Mouse (Mus musculus): ENCODE data around the gene Dlg1. TPM values are rescaled to one million over a fixed set of nuclear protein-coding genes. Genes with fewer than 3 reads are reported as not detected.

Dlg1 gene
- polyA plus RNA-seq, 1 experiment = 23.2 TPM

- TF ChIP-seq MAX (IDR thresholded peaks at IDR 0.05) (no peak), CEBPB (IDR thresholded peaks at IDR 0.05; ENCODE audit: low read depth) (no peak), CTCF (IDR thresholded peaks at IDR 0.05; ENCODE audit: control insufficient read depth, insufficient read depth, insufficient read length) (no peak), USF1 (IDR thresholded peaks at IDR 0.05; ENCODE audit: low read depth) (no peak), FOSL1 (IDR thresholded peaks at IDR 0.05; ENCODE audit: insufficient read depth, low read length, poor library complexity, severe bottlenecking) (no peak), MYOG (IDR thresholded peaks at IDR 0.05; ENCODE audit: control insufficient read depth, extremely low read depth, insufficient read length) (no peak), MYOD1 (IDR thresholded peaks at IDR 0.05; ENCODE audit: control insufficient read depth, insufficient read length, low read depth) (no peak)
- Histone ChIP-seq H3K79me3 (ENCODE audit: low read depth) (no peaks in the 10 kb centered on the region), H3K36me3 (ENCODE audit: control insufficient read depth, insufficient read depth) (no peaks in the 10 kb centered on the region), H3ac (ENCODE audit: control insufficient read depth, insufficient read length, low read depth) (no peak overlapping the region), H3K79me2 (ENCODE audit: control insufficient read depth, insufficient read depth) (no peaks in the 10 kb centered on the region), H3K4me3 (ENCODE audit: insufficient read depth, poor library complexity, severe bottlenecking) (no peak overlapping the region), H3K27me3 (ENCODE audit: control insufficient read depth, insufficient read depth, insufficient read length) (peaks cover 6% of the 10 kb centered on the region)
These were observed 235.5 kb downstream of the Dlg1 start for GRCm38 (mm10) chr16:31898546-31899326.

- Histone ChIP-seq H3K79me2 (ENCODE audit: control insufficient read depth, insufficient read depth) (no peaks in the 10 kb centered on the region), H3K27me3 (ENCODE audit: control insufficient read depth, insufficient read depth, insufficient read length) (peaks cover 3% of the 10 kb centered on the region), H3K36me3 (ENCODE audit: control insufficient read depth, insufficient read depth) (no peaks in the 10 kb centered on the region), H3K4me3 (ENCODE audit: insufficient read depth, poor library complexity, severe bottlenecking) (no peak overlapping the region), H3ac (ENCODE audit: control insufficient read depth, insufficient read length, low read depth) (no peak overlapping the region), H3K79me3 (ENCODE audit: low read depth) (no peaks in the 10 kb centered on the region)
- TF ChIP-seq MYOD1 (IDR thresholded peaks at IDR 0.05; ENCODE audit: control insufficient read depth, insufficient read length, low read depth) (no peak), MAX (IDR thresholded peaks at IDR 0.05) (no peak), MYOG (IDR thresholded peaks at IDR 0.05; ENCODE audit: control insufficient read depth, extremely low read depth, insufficient read length) (no peak), CEBPB (IDR thresholded peaks at IDR 0.05; ENCODE audit: low read depth) (no peak), USF1 (IDR thresholded peaks at IDR 0.05; ENCODE audit: low read depth) (no peak), CTCF (IDR thresholded peaks at IDR 0.05; ENCODE audit: control insufficient read depth, insufficient read depth, insufficient read length) (no peak), FOSL1 (IDR thresholded peaks at IDR 0.05; ENCODE audit: insufficient read depth, low read length, poor library complexity, severe bottlenecking) (no peak)
These were observed 238.6 kb downstream of the Dlg1 start for GRCm38 (mm10) chr16:31901886-31902285.

GRCm38 (mm10) chr16:31903239-31903638 lies 240.0 kb downstream of the Dlg1 start:
- no peak for TF ChIP-seq MAX (IDR thresholded peaks at IDR 0.05)
- no peak for TF ChIP-seq FOSL1 (IDR thresholded peaks at IDR 0.05; ENCODE audit: insufficient read depth, low read length, poor library complexity, severe bottlenecking)
- no peak for TF ChIP-seq MYOG (IDR thresholded peaks at IDR 0.05; ENCODE audit: control insufficient read depth, extremely low read depth, insufficient read length)
- no peak for TF ChIP-seq CEBPB (IDR thresholded peaks at IDR 0.05; ENCODE audit: low read depth)
- TF ChIP-seq MYOD1 (IDR thresholded peaks at IDR 0.05; ENCODE audit: control insufficient read depth, insufficient read length, low read depth) = no peak
- TF ChIP-seq USF1 (IDR thresholded peaks at IDR 0.05; ENCODE audit: low read depth) = no peak
- no peak for TF ChIP-seq CTCF (IDR thresholded peaks at IDR 0.05; ENCODE audit: control insufficient read depth, insufficient read depth, insufficient read length)
- Histone ChIP-seq H3ac (ENCODE audit: control insufficient read depth, insufficient read length, low read depth) (no peak overlapping the region), H3K79me3 (ENCODE audit: low read depth) (no peaks in the 10 kb centered on the region), H3K27me3 (ENCODE audit: control insufficient read depth, insufficient read depth, insufficient read length) (peaks cover 3% of the 10 kb centered on the region), H3K36me3 (ENCODE audit: control insufficient read depth, insufficient read depth) (no peaks in the 10 kb centered on the region), H3K79me2 (ENCODE audit: control insufficient read depth, insufficient read depth) (no peaks in the 10 kb centered on the region), H3K4me3 (ENCODE audit: insufficient read depth, poor library complexity, severe bottlenecking) (no peak overlapping the region)

- no peak for TF ChIP-seq MYOG (IDR thresholded peaks at IDR 0.05; ENCODE audit: control insufficient read depth, extremely low read depth, insufficient read length)
- TF ChIP-seq FOSL1 (IDR thresholded peaks at IDR 0.05; ENCODE audit: insufficient read depth, low read length, poor library complexity, severe bottlenecking) = no peak
- TF ChIP-seq MAX (IDR thresholded peaks at IDR 0.05) = no peak
- no peak for TF ChIP-seq MYOD1 (IDR thresholded peaks at IDR 0.05; ENCODE audit: control insufficient read depth, insufficient read length, low read depth)
- no peak for TF ChIP-seq CEBPB (IDR thresholded peaks at IDR 0.05; ENCODE audit: low read depth)
- TF ChIP-seq USF1 (IDR thresholded peaks at IDR 0.05; ENCODE audit: low read depth) = no peak
- no peak for TF ChIP-seq CTCF (IDR thresholded peaks at IDR 0.05; ENCODE audit: control insufficient read depth, insufficient read depth, insufficient read length)
- H3K79me2 ChIP-seq (ENCODE audit: control insufficient read depth, insufficient read depth) = no peaks in the 10 kb centered on the region
- H3K27me3 ChIP-seq (ENCODE audit: control insufficient read depth, insufficient read depth, insufficient read length) = no peaks in the 10 kb centered on the region
- H3K4me3 ChIP-seq (ENCODE audit: insufficient read depth, poor library complexity, severe bottlenecking) = no peak overlapping the region
- H3K79me3 ChIP-seq (ENCODE audit: low read depth) = no peaks in the 10 kb centered on the region
- no peaks in the 10 kb centered on the region for H3K36me3 ChIP-seq (ENCODE audit: control insufficient read depth, insufficient read depth)
- H3ac ChIP-seq (ENCODE audit: control insufficient read depth, insufficient read length, low read depth) = no peak overlapping the region
These were observed 242.1 kb downstream of the Dlg1 start for GRCm38 (mm10) chr16:31905331-31905730.

- Histone ChIP-seq H3K79me2 (ENCODE audit: control insufficient read depth, insufficient read depth) (no peaks in the 10 kb centered on the region), H3K79me3 (ENCODE audit: low read depth) (no peaks in the 10 kb centered on the region), H3K36me3 (ENCODE audit: control insufficient read depth, insufficient read depth) (no peaks in the 10 kb centered on the region), H3K4me3 (ENCODE audit: insufficient read depth, poor library complexity, severe bottlenecking) (no peak overlapping the region), H3ac (ENCODE audit: control insufficient read depth, insufficient read length, low read depth) (no peak overlapping the region), H3K27me3 (ENCODE audit: control insufficient read depth, insufficient read depth, insufficient read length) (no peaks in the 10 kb centered on the region)
- no peak for TF ChIP-seq FOSL1 (IDR thresholded peaks at IDR 0.05; ENCODE audit: insufficient read depth, low read length, poor library complexity, severe bottlenecking)
These were observed 242.9 kb downstream of the Dlg1 start for GRCm38 (mm10) chr16:31905891-31906825.

Measured in C2C12 (cell line).